Mouse (Mus musculus) G1E (cell line): ENCODE measurements around the gene Cobll1.

ENCODE experiments used
- CTCF ChIP-seq: IDR thresholded peaks from 2 replicates; pipeline ENCODE4 v1.5.1; 2012; ENCODE audit warnings: low read depth, low read length, inconsistent platforms, mixed read lengths
- GATA1 ChIP-seq: IDR thresholded peaks from 2 replicates; pipeline ENCODE4 v1.6.1; 2012; ENCODE audit warnings: borderline replicate concordance, low read length, inconsistent platforms, mixed read lengths
- GATA2 ChIP-seq: IDR thresholded peaks from 2 replicates; pipeline ENCODE4 v1.6.1; 2012; ENCODE audit warnings: low read depth, low read length, inconsistent platforms, borderline replicate concordance
- POLR2AphosphoS5 ChIP-seq: IDR thresholded peaks from 2 replicates; pipeline ENCODE4 v1.6.1; 2012; ENCODE audit warnings: low read depth, low read length, inconsistent platforms; ENCODE audit not compliant: insufficient replicate concordance
- TAL1 ChIP-seq: conservative IDR thresholded peaks from 2 replicates; pipeline ENCODE4 v1.6.1; 2012; ENCODE audit warnings: low read depth, low read length, inconsistent platforms, mixed read lengths

- TF ChIP-seq CTCF (no peak), GATA2 (no peak), TAL1 (no peak), GATA1 (no peak), POLR2AphosphoS5 (no peak)
Measured at GRCm38 (mm10) chr2:65157981-65158651, 81.1 kb downstream of the Cobll1 start.
